Mouse (Mus musculus) MEL (cell line): ENCODE measurements around the gene Pramef8.
A peak's percentile ranks its signal among the peaks of the same experiment; 100 is the strongest.

ENCODE experiments used
- BHLHE40 ChIP-seq: IDR thresholded peaks from 2 replicates; pipeline ENCODE4 v1.6.1; 2012; ENCODE audit warnings: low read depth, mild to moderate bottlenecking, inconsistent platforms, low read length, improper control_type of control experiment, borderline replicate concordance
- CTCF ChIP-seq, 3 experiments: IDR thresholded peaks in 2 of 3; conservative IDR thresholded peaks in 1 of 3; 2 replicates each; pipeline ENCODE4 v1.5.1; 2011 to 2012; ENCODE audit warnings: low read length in 3 of 3, low read depth in 2 of 3, mild to moderate bottlenecking in 2 of 3, improper control_type of control experiment in 1 of 3, inconsistent platforms in 1 of 3, mixed read lengths in 1 of 3, moderate library complexity in 1 of 3; ENCODE audit not compliant: control insufficient read depth in 1 of 3, insufficient read depth in 1 of 3, poor library complexity in 1 of 3, severe bottlenecking in 1 of 3
- GABPA ChIP-seq: IDR thresholded peaks from 2 replicates; pipeline ENCODE4 v1.6.1; 2012; ENCODE audit warnings: low read depth, mild to moderate bottlenecking, inconsistent platforms, low read length, improper control_type of control experiment, moderate library complexity
- GATA1 ChIP-seq: IDR thresholded peaks from 2 replicates; pipeline ENCODE4 v1.6.1; 2011; ENCODE audit warnings: low read depth, low read length, improper control_type of control experiment
- JUND ChIP-seq: IDR thresholded peaks from 2 replicates; pipeline ENCODE4 v1.6.1; 2011; ENCODE audit warnings: low read depth, mild to moderate bottlenecking, improper control_type of control experiment, low read length
- MAFK ChIP-seq: IDR thresholded peaks from 2 replicates; pipeline ENCODE4 v1.6.1; 2011; ENCODE audit warnings: low read depth, mild to moderate bottlenecking, low read length, improper control_type of control experiment, borderline replicate concordance
- MAX ChIP-seq: IDR thresholded peaks from 2 replicates; pipeline ENCODE4 v1.6.1; 2011; ENCODE audit warnings: low read length, improper control_type of control experiment
- MXI1 ChIP-seq: IDR thresholded peaks from 2 replicates; pipeline ENCODE4 v1.6.1; 2011; ENCODE audit warnings: mild to moderate bottlenecking, low read depth, low read length, improper control_type of control experiment
- MYB ChIP-seq: IDR thresholded peaks from 2 replicates; pipeline ENCODE4 v1.6.1; 2011; ENCODE audit warnings: mild to moderate bottlenecking, low read depth, low read length, improper control_type of control experiment
- POLR2A ChIP-seq, 2 experiments: IDR thresholded peaks; 2 replicates each; pipeline ENCODE4 v1.6.1; 2011 to 2012; ENCODE audit warnings: low read length in 2 of 2, mild to moderate bottlenecking in 2 of 2, control low read depth in 1 of 2, improper control_type of control experiment in 1 of 2, low read depth in 1 of 2, moderate library complexity in 1 of 2; ENCODE audit not compliant: control insufficient read depth in 1 of 2, insufficient read depth in 1 of 2, poor library complexity in 1 of 2
- RAD21 ChIP-seq: IDR thresholded peaks from 2 replicates; pipeline ENCODE4 v1.6.1; 2011; ENCODE audit warnings: mild to moderate bottlenecking, low read depth, low read length, improper control_type of control experiment
- TBP ChIP-seq: IDR thresholded peaks from 2 replicates; pipeline ENCODE4 v1.8.0; 2011; ENCODE audit warnings: low read depth, low read length, improper control_type of control experiment
- ZC3H11A ChIP-seq: IDR thresholded peaks from 2 replicates; pipeline ENCODE4 v1.6.1; 2012; ENCODE audit warnings: low read depth, mild to moderate bottlenecking, inconsistent platforms, low read length, improper control_type of control experiment

DNA sequence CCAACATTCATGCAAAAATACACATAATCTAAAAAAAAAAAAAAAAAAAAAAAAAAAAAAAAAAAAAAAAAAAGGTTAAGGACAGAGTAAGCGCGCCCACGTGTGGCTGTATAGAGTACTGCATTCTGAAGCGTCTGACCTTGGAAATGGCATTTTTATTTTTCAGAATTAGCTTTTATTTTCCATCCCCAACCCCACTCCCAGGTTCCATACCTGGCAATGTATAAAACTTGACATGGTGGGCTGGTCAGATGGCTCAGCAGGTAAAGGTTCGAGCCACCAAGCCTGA is 31.6 kb upstream of the Pramef8 start:
- TF ChIP-seq CTCF (IDR thresholded peaks at IDR 0.05 in 2 of 3, conservative IDR thresholded peaks at IDR 0.05 in 1 of 3; ENCODE audit: control insufficient read depth in 1 of 3, insufficient read depth in 1 of 3, low read depth in 2 of 3, low read length in 3 of 3, poor library complexity in 1 of 3, severe bottlenecking in 1 of 3) (peak; percentile 7 to 31 (median 22); a peak in 3 of 6 replicates), ZC3H11A (no peak), POLR2A (IDR thresholded peaks at IDR 0.05; ENCODE audit: control insufficient read depth in 1 of 2, insufficient read depth in 1 of 2, low read depth in 1 of 2, low read length in 2 of 2, poor library complexity in 1 of 2) (no peak), MAFK (no peak), MYB (no peak), GATA1 (no peak), MXI1 (no peak), RAD21 (peak; percentile 16), GABPA (no peak), TBP (no peak), BHLHE40 (no peak), JUND (no peak), MAX (no peak)
